Mouse (Mus musculus) myocyte (in vitro differentiated cells): ENCODE measurements around the gene Fchsd2.

ENCODE experiments used
- CEBPB ChIP-seq: IDR thresholded peaks from 2 replicates; pipeline ENCODE4 v1.6.1; 2011; ENCODE audit warnings: mild to moderate bottlenecking, moderate library complexity; ENCODE audit not compliant: poor library complexity, insufficient read depth, severe bottlenecking
- E2F4 ChIP-seq: IDR thresholded peaks from one replicate; pipeline ENCODE4 v1.6.1; 2011; ENCODE audit warnings: mild to moderate bottlenecking, control low read depth, moderate library complexity; ENCODE audit not compliant: insufficient read depth
- MAX ChIP-seq: IDR thresholded peaks from one replicate; pipeline ENCODE4 v1.6.1; 2011; ENCODE audit warnings: low read depth, mild to moderate bottlenecking, control low read depth
- MYOD1 ChIP-seq, 3 experiments: IDR thresholded peaks; one replicate each; pipeline ENCODE4 v1.6.1; 2011; ENCODE audit warnings: control low read depth in 2 of 3, low read depth in 2 of 3, mild to moderate bottlenecking in 2 of 3, moderate library complexity in 1 of 3; ENCODE audit not compliant: insufficient read length in 2 of 3, control insufficient read depth in 1 of 3
- MYOG ChIP-seq, 3 experiments: IDR thresholded peaks; one replicate each; pipeline ENCODE4 v1.6.1; 2011; ENCODE audit warnings: control low read depth in 2 of 3, low read depth in 2 of 3, mild to moderate bottlenecking in 2 of 3; ENCODE audit not compliant: insufficient read length in 2 of 3, control insufficient read depth in 1 of 3, insufficient read depth in 1 of 3
- POLR2A ChIP-seq: IDR thresholded peaks from one replicate; pipeline ENCODE4 v1.6.1; 2011; ENCODE audit warnings: low read depth, mild to moderate bottlenecking, control low read depth, moderate library complexity; ENCODE audit not compliant: insufficient read length
- POLR2AphosphoS2 ChIP-seq: IDR thresholded peaks from one replicate; pipeline ENCODE4 v1.6.1; 2011; ENCODE audit warnings: low read depth, control low read depth; ENCODE audit not compliant: insufficient read length
- REST ChIP-seq: IDR thresholded peaks from one replicate; pipeline ENCODE4 v1.6.1; 2011; ENCODE audit warnings: mild to moderate bottlenecking, control low read depth, moderate library complexity; ENCODE audit not compliant: insufficient read depth, insufficient read length

- TF ChIP-seq POLR2AphosphoS2 (no peak), MAX (no peak), POLR2A (no peak), REST (no peak), E2F4 (no peak), CEBPB (no peak), MYOG (IDR thresholded peaks at IDR 0.05; ENCODE audit: control insufficient read depth in 1 of 3, insufficient read depth in 1 of 3, insufficient read length in 2 of 3, low read depth in 2 of 3) (peak in 2 of 3 experiments; percentile 47 to 49), MYOD1 (IDR thresholded peaks at IDR 0.05; ENCODE audit: control insufficient read depth in 1 of 3, insufficient read length in 2 of 3, low read depth in 2 of 3) (peak; percentile 45 to 81 (median 55))
Observed at GRCm38 (mm10) chr7:101099981-101100380, 7.3 kb downstream of the Fchsd2 start.
